30 mouse cellular contexts compared by ENCODE assay signal in the genomic region with DNA sequence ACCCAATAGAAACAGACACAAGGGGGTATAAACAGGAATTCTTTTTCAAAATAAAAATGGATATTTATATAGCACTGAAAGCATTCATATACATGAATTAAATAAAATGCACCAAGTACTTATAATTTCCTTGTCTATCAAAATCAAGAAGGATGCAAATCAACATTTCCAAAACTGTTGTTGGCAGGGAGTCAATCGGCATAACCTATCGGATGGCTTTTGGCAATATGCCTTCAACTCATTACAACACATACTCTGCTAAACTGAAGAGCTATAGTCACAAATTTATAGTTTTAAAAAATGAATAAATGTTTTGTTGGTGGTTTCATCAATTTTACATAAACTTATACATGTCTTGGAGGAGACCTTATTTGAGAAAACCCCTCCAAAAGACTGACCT.
"Had no signal": no experiment of that assay in that cellular context is flagged by ENCODE, and none has a peak within 500 bp of the region (broad histone marks: within the 10 kb centered on the region; RNA-seq: fewer than 3 reads in every experiment).

No protein-coding gene starts in this region.

- DNase-seq: left cerebral cortex, postnatal 4 days; liver; liver, embryonic 13.5 days; liver, postnatal 0 days; lung, adult 18-20 months; lung, postnatal 10 days; lung, postnatal 14 days; lung, postnatal 36 days; lung, postnatal 4 days; midbrain, embryonic 14.5 days had no signal

- H3K4me2 ChIP-seq: limb, embryonic 12.5 days; limb, embryonic 13.5 days; limb, embryonic 15.5 days; liver, embryonic 11.5 days; liver, embryonic 12.5 days; liver, embryonic 13.5 days; liver, embryonic 15.5 days; lung, embryonic 15.5 days; midbrain, embryonic 11.5 days; midbrain, embryonic 12.5 days; midbrain, embryonic 13.5 days; midbrain, embryonic 15.5 days; neural tube, embryonic 12.5 days had no signal

- H3K27me3 ChIP-seq: limb, embryonic 12.5 days; limb, embryonic 13.5 days; limb, embryonic 15.5 days; liver, embryonic 12.5 days; liver, embryonic 13.5 days; liver, embryonic 15.5 days; lung, embryonic 15.5 days; megakaryocyte, embryonic 14.5 days; midbrain, embryonic 12.5 days; midbrain, embryonic 13.5 days; midbrain, embryonic 15.5 days; neural tube, embryonic 12.5 days had no signal

- ATAC-seq: liver, postnatal 0 days; lung, postnatal 0 days; midbrain, embryonic 13.5 days; midbrain, embryonic 15.5 days; midbrain, embryonic 16.5 days had no signal

- H3K9me3 ChIP-seq: limb, embryonic 10.5 days; limb, embryonic 12.5 days; limb, embryonic 13.5 days; limb, embryonic 15.5 days; liver, embryonic 12.5 days; liver, embryonic 13.5 days; liver, embryonic 15.5 days; lung, embryonic 15.5 days; megakaryocyte, embryonic 14.5 days; midbrain, embryonic 10.5 days; midbrain, embryonic 12.5 days; midbrain, embryonic 13.5 days; midbrain, embryonic 15.5 days; neural tube, embryonic 12.5 days had no signal

- H3K27ac ChIP-seq: limb, embryonic 10.5 days; limb, embryonic 12.5 days; limb, embryonic 13.5 days; limb, embryonic 15.5 days; liver, embryonic 12.5 days; liver, embryonic 13.5 days; liver, embryonic 14.5 days; liver, embryonic 15.5 days; lung, embryonic 15.5 days; macrophage; midbrain, embryonic 10.5 days; midbrain, embryonic 12.5 days; midbrain, embryonic 13.5 days; midbrain, embryonic 15.5 days; neural tube, embryonic 12.5 days had no signal

- H3K36me3 ChIP-seq: lung, embryonic 15.5 days; midbrain, embryonic 15.5 days had no signal

- H3K9ac ChIP-seq: limb, embryonic 12.5 days; limb, embryonic 13.5 days; limb, embryonic 15.5 days; liver, embryonic 12.5 days; liver, embryonic 13.5 days; liver, embryonic 14.5 days; liver, embryonic 15.5 days; liver, postnatal 0 days; lung, embryonic 15.5 days; midbrain, embryonic 12.5 days; midbrain, embryonic 13.5 days; midbrain, embryonic 15.5 days; neural tube, embryonic 12.5 days had no signal

- H3K4me1 ChIP-seq: limb, embryonic 10.5 days; limb, embryonic 12.5 days; limb, embryonic 13.5 days; limb, embryonic 15.5 days; midbrain, embryonic 10.5 days; midbrain, embryonic 12.5 days; midbrain, embryonic 13.5 days; midbrain, embryonic 15.5 days; neural tube, embryonic 12.5 days had no signal

- H3K4me3 ChIP-seq: limb, embryonic 10.5 days; limb, embryonic 12.5 days; limb, embryonic 13.5 days; limb, embryonic 15.5 days; liver, embryonic 12.5 days; liver, embryonic 13.5 days; liver, embryonic 15.5 days; lung, embryonic 15.5 days; megakaryocyte, embryonic 14.5 days; midbrain, embryonic 10.5 days; midbrain, embryonic 12.5 days; midbrain, embryonic 13.5 days; midbrain, embryonic 15.5 days; myocyte; neural tube, embryonic 12.5 days had no signal
